Comparison of ENCODE assay signal across 19 mouse cellular contexts in genomic region chr1:43412825-43413224, GRCm38 (mm10). TPM values are rescaled to one million over a fixed set of nuclear protein-coding genes. Genes with fewer than 3 reads are reported as not detected.
A peak's percentile ranks its signal among the peaks of the same experiment; 100 is the strongest.
DNase-seq lines count a peak whose midpoint lies in the region; ATAC-seq lines count a peak whose summit lies in the region.
"Had no signal": no experiment of that assay in that cellular context is flagged by ENCODE, and none has a peak within 500 bp of the region (broad histone marks: within the 10 kb centered on the region; RNA-seq: fewer than 3 reads in every experiment).

No protein-coding gene starts in this region.

- H3K4me1 ChIP-seq in liver, embryonic 15.5 days (replicated peaks) = peaks cover 57% of the 10 kb centered on the region
- H3K4me1 ChIP-seq in forebrain, embryonic 12.5 days = no peaks in the 10 kb centered on the region
- H3K4me1 ChIP-seq: embryonic facial prominence, embryonic 15.5 days; hindbrain, embryonic 12.5 days; midbrain, embryonic 15.5 days had no signal

- H3K27ac ChIP-seq in liver, embryonic 15.5 days (replicated peaks) = peak overlapping the region; percentile 90
- H3K27ac ChIP-seq in forebrain, embryonic 12.5 days = no peak overlapping the region
- H3K27ac ChIP-seq: embryonic facial prominence, embryonic 15.5 days; gastrocnemius, adult 2 months; hindbrain, embryonic 12.5 days; macrophage; midbrain, embryonic 15.5 days had no signal

- H3K9me3 ChIP-seq in liver, embryonic 15.5 days (replicated peaks) = no peaks in the 10 kb centered on the region
- H3K9me3 ChIP-seq in forebrain, embryonic 12.5 days = no peaks in the 10 kb centered on the region
- H3K9me3 ChIP-seq: embryonic facial prominence, embryonic 15.5 days; hindbrain, embryonic 12.5 days; midbrain, embryonic 15.5 days had no signal

- peak overlapping the region; percentile 32 for H3K4me2 ChIP-seq in liver, embryonic 15.5 days
- no peak overlapping the region for H3K4me2 ChIP-seq in forebrain, embryonic 12.5 days
- H3K4me2 ChIP-seq: embryonic facial prominence, embryonic 15.5 days; hindbrain, embryonic 12.5 days; midbrain, embryonic 15.5 days had no signal

- DNase-seq in 416B (ENCODE audit: low read depth) = peak; percentile 10
- DNase-seq in CD4-positive, CD25-positive, alpha-beta regulatory T cell, adult 2 months (ENCODE audit: low read depth, low spot score) = peak; percentile 6
- DNase-seq in c-Kit-positive CD71-positive TER-119-positive erythroid progenitor cells, embryonic 14.5 days (ENCODE audit: low spot score) = peak; percentile 61
- DNase-seq in ovary, postnatal 36 days (ENCODE audit: low spot score) = no peak
- DNase-seq: adrenal gland, postnatal 10 days; cerebellum, adult 9-11 months; forebrain, postnatal 0 days; gastrocnemius, adult 2 months; kidney, adult 2 months; kidney, postnatal 25 days; lung, adult 18-20 months; thymus, adult 2 months had no signal

- ATAC-seq in liver, embryonic 15.5 days (ENCODE audit: insufficient read depth) = peak; percentile 37
- no peak for ATAC-seq in forebrain, embryonic 12.5 days (ENCODE audit: low FRiP score)
- no peak for ATAC-seq in erythroid progenitor cell, adult 5-6 weeks (replicated peaks; ENCODE audit: low FRiP score, poor library complexity, severe bottlenecking)
- ATAC-seq: forebrain, postnatal 0 days; midbrain, embryonic 15.5 days had no signal

- H3K27me3 ChIP-seq in liver, embryonic 15.5 days = no peaks in the 10 kb centered on the region
- H3K27me3 ChIP-seq in forebrain, embryonic 12.5 days = no peaks in the 10 kb centered on the region
- H3K27me3 ChIP-seq: embryonic facial prominence, embryonic 15.5 days; hindbrain, embryonic 12.5 days; midbrain, embryonic 15.5 days had no signal

- WGBS in liver, embryonic 15.5 days (ENCODE audit: insufficient replicate concordance) = 23% methylated on average over 3 of the region's 3 CpGs
- WGBS in forebrain, embryonic 12.5 days = 86% methylated on average over 3 of the region's 3 CpGs

- no peaks in the 10 kb centered on the region for H3K36me3 ChIP-seq in liver, embryonic 15.5 days (replicated peaks)
- no peaks in the 10 kb centered on the region for H3K36me3 ChIP-seq in forebrain, embryonic 12.5 days (replicated peaks)
- H3K36me3 ChIP-seq: embryonic facial prominence, embryonic 15.5 days; hindbrain, embryonic 12.5 days; midbrain, embryonic 15.5 days had no signal

- no peak overlapping the region for H3K4me3 ChIP-seq in liver, embryonic 15.5 days (replicated peaks)
- no peak overlapping the region for H3K4me3 ChIP-seq in forebrain, embryonic 12.5 days (replicated peaks)
- H3K4me3 ChIP-seq: embryonic facial prominence, embryonic 15.5 days; gastrocnemius, adult 2 months; hindbrain, embryonic 12.5 days; midbrain, embryonic 15.5 days had no signal

- H3K9ac ChIP-seq in liver, embryonic 15.5 days = 0 out of 2 replicates have a peak overlapping the region, but pooled peaks have one; percentile 1
- H3K9ac ChIP-seq in forebrain, embryonic 12.5 days = no peak overlapping the region
- H3K9ac ChIP-seq: embryonic facial prominence, embryonic 15.5 days; forebrain, postnatal 0 days; hindbrain, embryonic 12.5 days; midbrain, embryonic 15.5 days had no signal

RNA-seq across cellular contexts. Expression of gene Nck2, which starts 31.6 kb away (rescaled TPM):
- polyA plus RNA-seq in liver, embryonic 15.5 days (2015; fragmentation: Nextera tagmentation; extraction: Ambion mirVana) = 10.2 and 10.8 TPM in 2 replicates
- polyA plus RNA-seq in forebrain, embryonic 12.5 days (2016; fragmentation: Nextera tagmentation; extraction: Ambion mirVana) = 40.9 and 41.2 TPM in 2 replicates
- 1.8 and 3.4 TPM in 2 replicates for total RNA-seq in erythroid progenitor cell, adult 5-6 weeks (2015; ENCODE audit: low replicate concordance)
- total RNA-seq in erythroid progenitor cell, adult 5-6 weeks (2017; ENCODE audit: low replicate concordance) = 1.2 and 5.3 TPM in 2 replicates
